Mouse (Mus musculus): ENCODE data around the gene Gper1. TPM values are rescaled to one million over a fixed set of nuclear protein-coding genes. Genes with fewer than 3 reads are reported as not detected.

Gper1 gene
- 3.5 and 3.6 TPM in 2 replicates for polyA plus RNA-seq (2015; fragmentation: Nextera tagmentation; extraction: Ambion mirVana)

GRCm38 (mm10) chr5:139423026-139423865 lies at the start of gene Gper1:
Gper1 (plus strand) TSS chr5:139423151.

GRCm38 (mm10) chr5:139377468-139378270 lies 45.3 kb upstream of the Gper1 start, which contains the start of gene Gpr146:
Gpr146 (plus strand) TSS chr5:139377697.

GRCm38 (mm10) chr5:139404801-139405401 lies 18.1 kb upstream of the Gper1 start, which contains the start of gene C130050O18Rik:
C130050O18Rik (plus strand) TSS chr5:139405280.

GRCm38 (mm10) chr5:139460384-139461067 lies 37.6 kb downstream of the Gper1 start, which contains the start of gene 3110082I17Rik:
3110082I17Rik (minus strand) TSS chr5:139460527.

Other genes with a start within 250 kb of the Gper1 start
- gene Sun1, start 222.5 kb upstream of the Gper1 start, polyA plus RNA-seq (2015; fragmentation: Nextera tagmentation; extraction: Ambion mirVana): 28.4 and 29.5 TPM in 2 replicates
- 204 and 205 TPM in 2 replicates for gene Get4, start 170.8 kb upstream of the Gper1 start, polyA plus RNA-seq (2015; fragmentation: Nextera tagmentation; extraction: Ambion mirVana)
- 2.1 and 3.8 TPM in 2 replicates for gene Adap1, start 97.5 kb upstream of the Gper1 start, polyA plus RNA-seq (2015; fragmentation: Nextera tagmentation; extraction: Ambion mirVana)
- 73.7 and 79.2 TPM in 2 replicates for gene Cox19, start 71.7 kb upstream of the Gper1 start, polyA plus RNA-seq (2015; fragmentation: Nextera tagmentation; extraction: Ambion mirVana)
- 0.51 TPM in 1 of 2 replicates, not detected in the other for gene Cyp2w1, start 70.5 kb upstream of the Gper1 start, polyA plus RNA-seq (2015; fragmentation: Nextera tagmentation; extraction: Ambion mirVana)
- gene Gpr146, start 45.5 kb upstream of the Gper1 start, polyA plus RNA-seq (2015; fragmentation: Nextera tagmentation; extraction: Ambion mirVana): 10.5 and 11.6 TPM in 2 replicates
- 0.44 and 0.77 TPM in 2 replicates for gene C130050O18Rik, start 17.9 kb upstream of the Gper1 start, polyA plus RNA-seq (2015; fragmentation: Nextera tagmentation; extraction: Ambion mirVana)
- 10.4 and 10.6 TPM in 2 replicates for gene 3110082I17Rik, start 37.4 kb downstream of the Gper1 start, polyA plus RNA-seq (2015; fragmentation: Nextera tagmentation; extraction: Ambion mirVana)
- gene Zfand2a, start 61.4 kb downstream of the Gper1 start, polyA plus RNA-seq (2015; fragmentation: Nextera tagmentation; extraction: Ambion mirVana): 4.1 and 4.8 TPM in 2 replicates
- gene Uncx, start 120.3 kb downstream of the Gper1 start, polyA plus RNA-seq (2015; fragmentation: Nextera tagmentation; extraction: Ambion mirVana): not detected in 2 replicates